Mouse (Mus musculus) embryo, embryonic 10.5 days (tissue): ENCODE data around the gene Fhod1.

Experiments used
- DNase-seq: peaks from one replicate; pipeline ENCODE4 v3.0.0-alpha.2; 2015; ENCODE audit warnings: low spot score

The Fhod1 gene

DNA sequence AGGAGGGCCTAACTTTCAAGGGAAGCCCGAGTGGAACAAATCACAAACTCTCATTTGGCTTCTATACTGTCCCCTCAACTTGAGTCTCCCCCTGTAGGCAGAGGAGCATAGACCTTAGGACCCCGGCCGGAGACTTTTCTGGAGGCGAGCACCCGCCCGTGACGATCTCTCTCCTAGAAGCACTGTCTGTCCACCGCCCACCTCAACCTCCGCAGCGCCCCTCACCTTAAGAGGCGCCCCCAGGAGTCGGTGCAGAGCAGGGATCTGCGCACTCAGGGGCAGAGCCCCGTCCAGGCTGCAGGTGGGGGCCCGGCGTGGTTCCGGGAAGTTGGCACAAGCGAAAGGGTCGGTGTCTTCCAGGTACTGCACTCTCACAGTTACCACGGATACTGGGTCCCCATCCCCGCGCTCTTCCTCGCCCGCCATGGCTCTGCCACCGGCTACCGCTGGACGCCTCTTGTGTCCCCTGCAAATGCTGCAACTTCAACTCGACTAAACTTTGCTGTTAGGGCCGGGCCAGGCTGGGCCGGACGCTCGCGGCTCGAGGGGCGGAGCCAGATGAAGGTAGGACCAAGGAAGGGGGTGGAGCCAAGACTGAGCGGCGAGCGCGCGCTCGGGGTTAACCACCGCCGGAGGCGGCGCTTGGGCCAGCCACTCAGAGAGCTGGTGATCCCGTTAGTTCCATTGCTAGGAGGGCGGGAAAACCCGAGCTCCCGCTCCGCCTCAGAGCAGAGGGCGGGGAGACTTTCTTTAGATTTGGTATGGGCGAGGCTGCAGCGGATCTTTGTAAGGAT is at the start of gene Fhod1:
TSS of gene Fhod1 (minus strand) at position 526 of the 794 bp plus-strand sequence.
- peak; percentile 99 for DNase-seq

DNA sequence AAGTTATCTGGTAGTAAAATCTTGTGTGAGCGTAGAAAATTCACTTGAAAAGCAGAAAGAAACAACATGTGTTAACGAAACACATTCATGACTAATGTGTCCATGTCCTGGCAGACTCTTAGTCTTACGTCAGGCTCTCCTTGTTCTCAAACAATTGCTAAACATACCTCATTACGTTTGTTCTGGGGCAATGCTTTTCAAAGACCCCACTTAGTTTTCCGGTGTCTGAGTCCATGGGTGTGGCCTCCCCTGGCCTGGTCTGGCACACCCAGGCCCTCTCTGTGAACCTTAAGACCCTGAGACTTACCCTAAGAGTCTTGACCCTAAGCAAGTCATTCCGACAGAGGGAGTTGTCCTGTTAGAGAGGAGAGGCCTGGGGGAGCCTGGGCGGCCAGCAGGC is 46.2 kb upstream of the Fhod1 start:
- no peak for DNase-seq

DNA sequence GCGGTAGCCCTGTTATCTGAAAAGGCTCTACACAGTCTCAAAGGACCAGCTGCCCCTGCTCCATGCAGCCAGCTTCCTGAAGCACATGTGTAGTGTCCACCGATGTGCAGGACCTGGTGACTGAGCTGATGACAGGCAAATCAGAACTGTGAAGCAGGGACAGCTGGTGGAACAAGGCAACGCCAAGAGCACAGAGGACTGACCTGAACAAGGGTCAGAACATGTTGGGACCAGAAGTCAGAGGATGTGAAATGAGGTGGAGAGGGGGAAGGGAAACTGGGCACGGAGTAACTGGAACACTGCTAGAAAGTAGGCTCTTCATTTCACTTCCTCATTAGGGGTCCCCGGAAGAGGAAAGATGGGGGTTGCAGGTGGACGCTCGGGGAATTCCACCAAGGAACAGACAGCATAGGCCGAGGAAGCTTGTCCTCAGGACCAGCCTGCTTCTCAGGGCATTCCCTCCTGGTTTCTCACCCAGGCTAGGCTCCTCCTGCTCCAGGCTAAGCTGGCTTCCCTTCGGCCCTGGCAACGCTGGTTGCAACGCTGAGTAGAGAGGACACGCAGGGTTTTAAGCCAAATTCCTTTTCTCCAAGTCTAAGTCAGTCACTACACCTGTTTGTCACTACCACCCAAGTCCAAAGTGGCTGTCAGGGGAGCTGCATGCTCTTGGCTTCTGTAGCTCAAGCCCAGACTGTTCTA is 45.5 kb upstream of the Fhod1 start:
- no peak for DNase-seq

DNA sequence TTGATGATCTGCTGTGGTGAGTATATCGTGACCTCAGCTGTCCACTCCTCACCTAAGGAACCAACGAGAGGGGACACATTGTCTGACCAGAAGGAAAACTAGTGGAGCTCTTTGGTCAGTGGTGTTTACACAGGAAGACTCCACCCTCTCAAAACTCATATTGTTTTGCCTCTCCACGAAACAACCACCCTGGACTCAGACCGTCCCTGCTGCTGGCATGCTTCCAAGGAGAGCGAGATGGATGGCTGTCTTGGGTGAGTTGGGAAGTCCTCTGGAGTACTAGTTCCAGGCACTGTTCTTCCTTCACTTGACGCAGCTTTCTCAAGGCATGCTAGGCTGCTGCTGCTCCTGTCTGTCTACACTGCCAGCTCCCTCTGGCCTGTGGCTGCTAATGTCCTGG is 41.3 kb upstream of the Fhod1 start:
- DNase-seq, result no peak

DNA sequence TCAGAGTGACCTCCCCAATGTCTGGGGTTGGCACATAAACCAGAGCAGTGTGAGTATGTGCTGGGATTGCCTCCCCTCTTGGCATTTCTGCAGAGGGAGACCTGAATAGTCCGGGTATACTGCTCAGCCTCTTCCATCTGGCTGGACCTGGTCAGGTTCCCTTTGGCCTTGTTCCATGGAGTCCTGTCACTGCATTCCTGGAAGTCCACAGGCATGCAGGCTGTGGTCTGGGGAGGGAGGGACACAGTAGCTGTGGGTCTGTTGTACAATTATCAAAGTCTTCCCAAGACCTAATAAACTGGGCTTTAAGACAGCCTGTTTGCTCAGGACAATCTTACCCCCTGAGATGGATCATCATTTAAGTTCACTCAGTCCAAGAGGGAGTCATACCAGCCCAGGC is 39.4 kb upstream of the Fhod1 start:
- DNase-seq, result no peak

DNA sequence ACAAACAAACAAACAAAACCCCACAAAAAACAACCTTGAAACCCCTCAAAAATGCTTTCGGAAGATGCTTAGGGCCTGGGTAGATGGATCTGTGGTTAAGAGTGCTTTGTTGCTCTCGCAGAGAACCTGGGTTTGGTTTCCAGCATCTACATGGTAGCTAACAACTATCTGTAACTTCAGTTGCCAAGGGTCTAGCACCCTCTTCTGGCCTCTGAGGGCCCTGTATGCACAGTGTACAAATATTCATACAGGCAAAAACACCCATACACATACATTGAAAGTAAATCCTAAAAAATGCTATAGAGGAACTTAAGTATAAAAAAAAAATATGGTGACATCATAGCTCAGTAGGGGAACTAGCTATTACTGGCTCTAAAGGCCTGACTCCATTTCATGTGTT is 36.3 kb upstream of the Fhod1 start:
- DNase-seq, result no peak

DNA sequence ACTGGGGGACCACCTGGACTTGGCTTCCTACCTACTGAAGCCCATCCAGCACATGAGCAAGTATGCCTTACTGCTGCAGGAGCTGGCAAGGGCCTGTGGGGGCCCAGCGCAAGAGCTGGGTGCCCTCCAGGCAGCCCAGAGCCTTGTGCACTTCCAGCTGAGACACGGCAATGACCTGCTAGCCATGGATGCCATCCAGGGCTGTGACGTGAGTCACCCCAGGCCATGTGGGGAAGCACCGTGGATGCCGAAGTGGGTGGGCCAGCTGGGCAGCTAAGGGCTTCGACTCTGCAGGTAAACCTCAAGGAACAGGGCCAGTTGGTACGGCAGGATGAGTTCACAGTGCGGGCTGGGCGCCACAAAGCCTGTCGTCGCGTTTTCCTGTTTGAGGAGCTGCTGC is 32.6 kb upstream of the Fhod1 start:
- DNase-seq, result no peak

DNA sequence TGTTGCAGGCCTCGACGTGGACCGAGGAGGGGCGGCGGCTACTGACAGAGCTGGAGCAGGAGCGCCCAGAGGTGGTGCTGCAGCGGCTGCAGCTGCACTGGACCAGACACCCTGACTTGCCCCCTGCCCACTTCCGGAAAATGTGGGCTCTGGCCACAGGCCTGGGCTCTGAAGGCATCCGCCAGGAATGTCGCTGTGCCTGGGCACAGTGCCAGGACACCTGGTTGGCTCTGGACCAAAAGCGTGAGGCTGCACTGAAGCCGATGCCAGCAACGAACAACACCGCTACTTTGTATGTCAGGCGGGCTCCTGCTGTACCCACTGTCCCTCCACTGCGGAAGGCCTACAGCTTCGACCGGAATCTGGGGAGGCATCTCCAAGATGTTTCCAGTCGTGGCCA is 30.9 kb upstream of the Fhod1 start:
- DNase-seq, result no peak

DNA sequence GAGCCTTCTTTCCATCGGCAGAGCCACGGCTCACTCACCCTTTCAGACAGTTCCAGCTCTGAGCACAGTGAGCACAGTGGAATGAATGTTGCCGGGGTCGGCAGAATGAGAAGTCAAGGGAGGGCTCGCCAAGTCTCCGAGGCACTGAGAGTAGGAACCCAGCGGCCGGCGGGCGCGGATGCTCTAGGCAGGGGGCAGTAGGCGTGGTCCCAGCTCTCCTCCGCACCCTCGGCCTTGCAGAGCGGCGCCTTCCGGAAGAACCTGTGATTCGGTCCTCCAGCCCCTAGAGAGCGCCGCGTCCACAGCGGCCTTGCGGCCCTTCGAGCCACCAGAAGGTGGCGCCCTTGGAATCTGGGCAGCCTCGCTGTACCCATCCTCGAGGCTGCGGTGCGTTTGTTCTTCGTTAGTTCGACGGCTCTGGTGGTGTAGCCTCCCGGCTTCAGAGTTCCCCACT is 26.8 kb upstream of the Fhod1 start:
- DNase-seq, result peak; percentile 62

DNA sequence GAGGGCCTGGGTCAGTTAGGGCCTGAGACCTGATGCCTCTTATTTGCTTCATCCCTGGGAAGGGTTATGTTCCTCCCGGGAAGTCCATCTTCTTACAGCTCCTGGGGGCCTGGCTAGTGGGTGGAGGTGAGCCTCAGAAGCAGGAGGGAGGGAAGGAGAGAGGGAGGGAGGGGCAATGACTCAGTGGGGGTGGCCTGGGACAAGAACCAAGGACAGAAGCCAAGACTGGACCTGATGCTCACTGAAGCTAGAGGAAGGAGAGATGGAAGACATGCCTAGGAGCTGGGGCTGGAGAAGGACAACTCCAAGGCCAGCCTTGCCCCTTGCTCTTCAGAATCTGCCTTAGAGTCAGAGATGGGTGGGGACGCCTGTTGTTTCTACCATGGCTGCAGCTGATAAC is 25.3 kb upstream of the Fhod1 start, which contains the start of gene Plekhg4:
TSS of gene Plekhg4 (plus strand) at position 243 of the 400 bp plus-strand sequence.
- no peak for DNase-seq

DNA sequence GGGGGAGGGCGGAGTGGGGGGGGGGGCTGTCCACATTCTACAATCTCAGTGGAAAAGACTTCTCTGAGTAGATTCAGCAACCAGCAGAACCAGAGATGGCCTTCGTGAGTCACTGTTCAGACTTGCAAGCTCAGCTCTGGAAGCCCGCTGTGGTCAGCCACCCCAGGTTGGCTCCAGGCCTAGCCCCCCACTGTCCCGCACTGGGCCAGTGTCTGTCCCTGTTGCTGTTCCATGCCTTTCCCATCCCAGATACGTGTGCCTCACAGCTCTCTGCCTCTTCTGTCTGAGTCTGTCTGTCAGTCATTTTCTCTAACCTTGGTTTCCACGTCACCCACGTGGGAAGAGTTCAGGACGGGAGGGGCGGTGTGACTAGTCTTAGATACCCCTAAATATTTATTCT is 24.7 kb upstream of the Fhod1 start:
- DNase-seq, result no peak

DNA sequence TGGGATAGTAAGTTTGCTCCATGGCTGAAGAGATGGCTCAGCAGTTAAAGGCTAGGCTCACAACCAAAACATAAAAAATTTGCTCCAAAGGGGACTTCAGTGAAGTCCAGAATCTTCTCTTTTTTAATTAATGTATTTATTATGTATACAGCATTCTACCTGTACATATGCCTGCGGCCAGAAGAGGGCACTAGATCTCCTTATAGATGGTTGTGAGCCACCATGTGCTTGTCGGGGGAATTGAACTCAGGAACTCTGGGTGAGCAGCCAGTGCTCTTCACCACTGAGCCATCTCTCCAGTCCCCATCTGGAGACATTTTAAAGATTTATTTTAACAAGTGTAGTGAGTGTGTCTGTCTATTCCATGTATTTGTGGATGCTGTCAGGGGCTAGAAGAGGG is 19.4 kb upstream of the Fhod1 start:
- peak; percentile 46 for DNase-seq

DNA sequence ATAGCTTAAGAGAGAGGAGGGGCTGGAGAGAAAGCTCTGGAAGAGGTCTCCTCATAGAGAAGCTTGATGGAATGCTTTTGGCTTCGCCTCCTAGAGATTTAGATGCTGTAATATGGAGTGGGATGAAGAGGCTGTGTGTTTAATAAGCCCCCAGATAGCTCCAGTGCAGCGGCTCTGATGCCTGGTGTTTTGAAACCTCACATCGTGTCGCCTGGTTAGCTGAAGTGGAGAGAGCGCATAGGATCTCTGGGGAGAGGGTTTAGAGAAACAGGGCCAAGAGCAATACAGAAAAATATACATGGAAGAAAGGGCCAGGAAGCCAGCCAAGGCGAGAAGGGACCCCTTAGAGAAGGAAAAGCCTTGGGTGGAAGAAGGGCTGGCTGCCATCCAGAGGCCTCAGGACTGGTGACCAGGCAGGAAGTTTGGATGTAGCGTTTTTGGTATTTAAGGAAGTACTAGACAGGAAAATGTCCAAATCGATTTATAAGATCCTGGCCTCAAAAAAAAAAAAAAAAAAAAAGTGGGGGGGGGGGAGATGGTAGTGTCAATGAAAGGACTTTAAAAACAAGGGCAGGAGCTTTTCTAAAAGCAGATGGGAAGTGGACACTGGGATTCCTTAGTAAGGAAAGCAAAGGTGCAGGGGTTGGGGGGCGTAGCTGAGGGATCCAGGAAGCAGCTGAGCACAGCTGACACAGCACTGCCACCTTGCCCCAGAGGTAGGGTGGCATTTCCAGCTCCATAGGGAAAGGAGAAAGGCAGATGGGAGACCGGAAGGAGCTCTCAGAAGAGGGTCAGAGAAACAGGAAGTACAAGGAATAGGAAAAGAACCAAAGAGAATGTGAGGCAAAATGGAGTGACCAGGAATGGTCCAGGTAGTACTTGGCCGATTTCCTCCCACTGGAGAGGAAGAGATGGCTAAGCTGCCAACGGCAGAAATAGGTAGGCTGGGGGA is 14.3 kb upstream of the Fhod1 start:
- no peak for DNase-seq

DNA sequence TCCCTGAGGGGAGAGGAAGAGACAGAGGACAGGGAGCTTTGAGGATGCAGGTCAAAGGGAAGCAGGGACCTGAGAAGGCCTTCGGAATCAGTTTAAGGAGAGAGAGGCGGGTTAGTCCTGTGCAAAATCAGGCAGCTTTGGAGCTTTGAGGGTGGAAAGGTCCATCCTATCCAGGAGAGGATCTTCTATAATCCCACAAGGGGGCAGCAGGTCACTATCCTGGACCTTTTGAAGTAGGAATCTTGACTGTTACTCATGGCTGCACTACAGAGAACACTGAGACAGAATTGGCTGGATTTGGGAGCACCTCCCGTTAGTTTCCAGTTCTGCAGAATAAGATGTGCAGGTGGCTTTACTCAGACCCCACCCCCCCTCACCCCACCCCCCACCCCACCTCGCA is 11.9 kb upstream of the Fhod1 start:
- peak; percentile 75 for DNase-seq

DNA sequence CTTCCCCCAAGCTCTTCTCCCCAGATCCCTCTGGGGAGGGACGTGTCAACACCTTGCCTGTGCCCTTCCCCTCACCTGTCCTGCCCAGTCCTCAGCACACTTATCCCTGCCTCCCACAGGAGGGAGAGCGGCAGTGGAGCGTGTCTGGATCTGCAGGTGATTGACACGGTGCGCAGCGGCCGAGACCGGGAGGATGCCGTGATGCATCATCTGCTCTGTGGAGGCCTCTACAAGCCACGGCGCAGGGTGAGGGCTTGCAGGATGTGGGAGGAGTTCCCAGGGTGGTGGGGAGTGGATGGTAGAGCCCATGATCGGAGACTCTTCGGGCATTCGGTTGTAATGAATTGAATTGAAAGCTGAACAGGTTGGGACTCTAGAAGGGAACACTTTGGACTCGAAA is 11.5 kb upstream of the Fhod1 start:
- no peak for DNase-seq

DNA sequence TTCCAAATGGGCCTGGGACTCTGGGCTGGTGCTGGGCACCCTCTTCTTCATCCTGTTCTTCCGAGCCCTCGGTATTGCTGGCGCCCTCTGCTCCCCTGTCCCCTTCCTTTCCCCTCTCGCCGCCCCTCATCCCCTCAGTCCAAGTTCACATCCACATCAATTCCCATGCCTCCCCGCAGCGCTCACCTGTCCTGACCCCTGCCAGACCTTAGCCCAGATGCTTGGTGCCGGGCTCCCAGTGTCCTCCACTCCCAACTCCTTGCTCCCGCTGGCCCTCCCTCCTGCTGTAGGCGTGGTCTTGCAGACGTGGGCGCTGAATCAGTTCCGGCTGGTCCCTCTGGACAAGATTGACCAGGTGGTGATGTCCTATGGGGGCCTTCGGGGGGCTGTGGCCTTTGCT is 8.9 kb upstream of the Fhod1 start:
- DNase-seq, result no peak

DNA sequence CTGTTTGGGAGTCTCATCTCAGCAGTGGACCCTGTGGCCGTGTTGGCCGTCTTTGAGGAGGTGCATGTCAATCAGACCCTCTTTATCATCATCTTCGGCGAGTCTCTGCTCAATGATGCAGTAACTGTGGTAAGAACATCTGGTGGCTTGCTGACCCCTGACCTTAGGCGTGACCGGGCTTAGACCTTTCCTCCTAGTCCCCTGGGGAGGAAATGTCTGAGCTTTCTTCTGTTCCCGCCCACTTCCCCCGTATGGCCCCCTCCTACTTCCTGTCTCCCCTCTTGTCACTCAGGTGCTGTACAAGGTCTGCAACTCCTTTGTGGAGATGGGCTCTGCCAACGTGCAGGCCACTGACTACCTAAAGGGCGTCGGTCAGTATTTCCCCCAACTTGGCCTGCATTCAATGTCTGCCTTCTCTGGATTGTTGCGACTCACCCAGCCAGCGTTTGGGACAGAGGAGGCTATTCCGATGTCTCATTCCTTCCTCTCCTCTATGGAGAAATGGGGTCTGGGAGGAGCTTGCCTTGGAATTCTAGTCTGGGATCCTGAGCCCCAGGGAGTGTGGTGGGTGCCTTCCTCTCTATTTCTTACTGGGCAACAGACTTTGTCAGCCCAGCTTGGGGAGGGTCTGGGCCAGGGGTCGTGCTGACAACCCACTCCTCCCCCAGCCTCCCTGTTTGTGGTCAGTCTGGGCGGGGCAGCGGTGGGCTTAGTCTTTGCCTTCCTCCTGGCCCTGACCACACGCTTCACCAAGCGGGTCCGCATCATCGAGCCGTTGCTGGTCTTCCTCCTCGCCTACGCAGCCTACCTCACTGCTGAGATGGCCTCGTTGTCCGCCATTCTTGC is 7.6 kb upstream of the Fhod1 start:
- DNase-seq, result peak; percentile 75

DNA sequence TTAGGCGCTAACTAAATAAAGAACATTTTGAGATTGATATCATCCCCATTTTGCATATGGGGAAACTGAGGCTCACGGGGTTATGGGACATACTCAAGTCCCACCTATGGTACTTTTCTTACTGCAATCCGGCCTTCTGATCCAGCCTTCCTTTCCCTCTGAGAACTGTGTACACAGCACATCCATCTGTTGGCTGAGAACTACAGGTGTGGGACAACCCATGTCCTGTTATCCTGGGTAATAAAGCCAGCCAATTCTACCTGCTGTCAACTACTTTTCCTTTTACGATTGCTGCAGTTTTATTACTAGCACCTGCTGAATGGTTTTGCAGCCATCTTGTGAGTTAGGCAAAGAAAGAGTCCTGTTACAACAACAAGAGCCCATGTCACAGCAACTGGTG is 6.8 kb upstream of the Fhod1 start:
- DNase-seq, result no peak

DNA sequence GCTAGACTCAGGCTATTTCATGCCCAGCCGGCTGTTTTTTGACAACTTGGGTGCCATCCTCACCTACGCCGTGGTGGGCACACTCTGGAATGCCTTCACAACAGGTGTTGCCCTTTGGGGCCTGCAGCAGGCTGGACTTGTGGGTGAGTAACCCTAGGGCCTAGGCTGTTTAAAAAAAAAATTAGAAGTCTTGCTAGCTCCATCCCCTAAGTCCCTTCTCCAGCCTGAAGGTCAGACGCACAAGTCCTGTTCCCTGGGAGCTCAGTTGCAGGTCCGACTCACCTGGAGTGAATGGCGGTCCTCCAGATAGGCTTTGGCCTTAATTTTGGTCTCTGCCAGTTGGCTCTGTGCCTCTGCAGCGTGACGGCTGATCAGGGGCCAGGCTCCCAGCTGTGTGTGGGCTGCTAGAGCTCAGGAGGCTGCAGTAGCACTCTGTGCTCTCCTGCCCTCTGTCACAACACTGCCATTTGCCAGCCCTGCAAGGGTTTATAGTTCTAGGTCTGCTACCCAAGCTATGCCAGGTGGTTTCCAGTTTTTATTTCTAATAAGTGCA is 5.9 kb upstream of the Fhod1 start:
- DNase-seq, result no peak

DNA sequence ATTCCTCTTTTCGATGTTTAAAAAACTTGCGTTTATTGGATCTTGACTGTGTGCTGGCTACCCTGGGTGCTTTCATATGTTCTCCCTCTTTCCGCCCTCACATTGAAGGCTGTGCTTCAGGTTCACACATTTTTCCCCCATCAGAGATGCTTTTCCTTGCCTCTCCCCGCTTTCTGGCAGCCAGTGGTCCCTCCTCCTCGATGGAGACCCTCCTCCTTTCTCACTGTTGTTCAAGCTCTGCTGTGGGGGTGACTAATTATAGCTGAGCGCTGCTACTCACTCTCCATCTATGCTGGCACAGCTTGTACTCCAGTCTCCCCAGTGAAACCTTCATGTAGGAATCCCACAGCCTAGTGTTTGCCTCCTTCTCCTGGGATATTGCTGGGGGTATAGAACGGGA is 2.4 kb upstream of the Fhod1 start:
- peak; percentile 30 for DNase-seq

DNA sequence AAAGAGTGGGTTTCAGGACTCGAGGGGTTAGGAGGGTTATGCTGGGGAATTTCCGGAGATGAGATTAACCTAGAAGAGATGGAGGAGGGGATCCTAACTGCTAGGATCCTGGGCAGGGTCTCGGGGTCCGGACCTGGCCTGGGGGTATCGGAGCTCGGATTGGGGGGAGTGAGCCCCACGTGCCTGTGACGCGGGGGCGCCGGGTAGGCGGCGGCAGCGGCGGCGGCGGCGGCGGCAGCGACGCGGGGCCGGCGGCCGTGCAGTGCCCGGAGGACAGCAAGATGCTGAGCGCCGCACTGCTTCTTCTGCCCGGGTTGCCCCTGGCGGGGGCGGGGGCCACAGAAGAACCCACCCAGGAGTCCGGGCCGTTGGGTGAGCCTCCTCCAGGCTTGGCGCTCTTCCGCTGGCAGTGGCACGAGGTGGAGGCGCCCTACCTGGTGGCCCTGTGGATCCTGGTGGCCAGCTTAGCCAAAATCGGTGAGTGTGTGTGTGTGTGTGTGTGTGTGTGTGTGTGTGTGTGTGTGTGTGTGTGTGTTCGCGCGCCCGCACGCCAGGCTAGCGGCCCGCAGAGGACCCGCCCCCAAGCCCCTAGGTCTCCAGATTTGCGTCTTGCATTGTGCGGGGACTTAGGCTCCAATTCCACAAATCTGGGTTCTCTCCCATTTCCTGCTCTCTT is 1.5 kb upstream of the Fhod1 start:
- DNase-seq, result peak; percentile 70
